Mouse (Mus musculus): ENCODE results near the gene Ptpn3. TPM values are rescaled to one million over a fixed set of nuclear protein-coding genes. Genes with fewer than 3 reads are reported as not detected.

The Ptpn3 gene
- polyA plus RNA-seq, 1 experiment from 2014 or later: 2.5 TPM

GRCm38 (mm10) chr4:57269344-57269743, 32.3 kb downstream of the Ptpn3 start:
- no peak for TF ChIP-seq EP300 (IDR thresholded peaks at IDR 0.05; ENCODE audit: low read depth)
- no peak for TF ChIP-seq CTCF (IDR thresholded peaks at IDR 0.05; ENCODE audit: low read depth)
- DNase-seq (no peak), ATAC-seq (no peak)
- 82% methylated on average over 10 of the region's 10 CpGs for WGBS (ENCODE audit: insufficient replicate concordance)
- Histone ChIP-seq H3K4me2 (ENCODE audit: low read depth, low read length) (no peak overlapping the region), H3K4me3 (ENCODE audit: low read depth, low read length) (no peak overlapping the region), H3K27me3 (ENCODE audit: insufficient read depth, low read length) (no peaks in the 10 kb centered on the region), H3K36me3 (replicated peaks; ENCODE audit: insufficient read depth, low read length) (peaks cover 5% of the 10 kb centered on the region), H3K4me1 (ENCODE audit: insufficient read depth) (no peaks in the 10 kb centered on the region), H3K27ac (ENCODE audit: low read depth) (no peak overlapping the region), H3K9me3 (ENCODE audit: low read length) (no peaks in the 10 kb centered on the region), H3K9ac (replicated peaks) (no peak overlapping the region)

DNA sequence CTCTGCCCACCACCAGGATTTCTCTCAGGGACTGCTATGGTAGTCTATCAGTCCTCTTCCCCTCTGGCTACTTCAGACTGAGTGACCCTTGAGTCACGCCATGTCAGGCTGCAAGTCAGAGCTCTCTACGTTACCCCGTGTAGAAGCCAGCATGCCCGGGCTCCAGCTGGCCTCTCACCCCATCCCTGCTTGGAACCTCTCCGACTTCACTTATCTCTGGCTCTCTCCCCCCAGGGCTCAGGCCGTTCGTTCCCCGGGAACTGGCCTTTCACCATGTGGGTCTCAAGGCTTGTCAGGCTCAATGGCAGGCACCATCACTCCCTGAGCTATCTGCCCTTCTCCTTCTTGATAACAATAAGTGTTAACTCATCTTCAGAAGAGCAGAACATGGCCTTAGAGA, 33.3 kb downstream of the Ptpn3 start:
- Histone ChIP-seq H3K27me3 (ENCODE audit: insufficient read depth, low read length) (no peaks in the 10 kb centered on the region), H3K9ac (replicated peaks) (no peak overlapping the region), H3K36me3 (replicated peaks; ENCODE audit: insufficient read depth, low read length) (peaks cover 5% of the 10 kb centered on the region), H3K9me3 (ENCODE audit: low read length) (no peaks in the 10 kb centered on the region), H3K27ac (ENCODE audit: low read depth) (no peak overlapping the region), H3K4me1 (ENCODE audit: insufficient read depth) (no peaks in the 10 kb centered on the region), H3K4me2 (ENCODE audit: low read depth, low read length) (no peak overlapping the region), H3K4me3 (ENCODE audit: low read depth, low read length) (no peak overlapping the region)
- TF ChIP-seq CTCF (IDR thresholded peaks at IDR 0.05; ENCODE audit: low read depth) (no peak), EP300 (IDR thresholded peaks at IDR 0.05; ENCODE audit: low read depth) (no peak)
- no peak for DNase-seq
- ATAC-seq: no peak
- WGBS (ENCODE audit: insufficient replicate concordance): 74% methylated on average over 8 of the region's 8 CpGs

- no peak for TF ChIP-seq CTCF (IDR thresholded peaks at IDR 0.05; ENCODE audit: low read depth)
- TF ChIP-seq EP300 (IDR thresholded peaks at IDR 0.05; ENCODE audit: low read depth): no peak
- Histone ChIP-seq H3K9me3 (ENCODE audit: low read length) (no peaks in the 10 kb centered on the region), H3K4me1 (ENCODE audit: insufficient read depth) (no peaks in the 10 kb centered on the region), H3K4me2 (ENCODE audit: low read depth, low read length) (no peak overlapping the region), H3K4me3 (ENCODE audit: low read depth, low read length) (no peak overlapping the region), H3K9ac (replicated peaks) (no peak overlapping the region), H3K36me3 (replicated peaks; ENCODE audit: insufficient read depth, low read length) (peaks cover 5% of the 10 kb centered on the region), H3K27me3 (ENCODE audit: insufficient read depth, low read length) (no peaks in the 10 kb centered on the region), H3K27ac (ENCODE audit: low read depth) (no peak overlapping the region)
- DNase-seq: no peak
- no peak for ATAC-seq
- 76% methylated on average over 9 of the region's 9 CpGs for WGBS (ENCODE audit: insufficient replicate concordance)
These were observed 35.2 kb downstream of the Ptpn3 start for GRCm38 (mm10) chr4:57266389-57266788.

DNA sequence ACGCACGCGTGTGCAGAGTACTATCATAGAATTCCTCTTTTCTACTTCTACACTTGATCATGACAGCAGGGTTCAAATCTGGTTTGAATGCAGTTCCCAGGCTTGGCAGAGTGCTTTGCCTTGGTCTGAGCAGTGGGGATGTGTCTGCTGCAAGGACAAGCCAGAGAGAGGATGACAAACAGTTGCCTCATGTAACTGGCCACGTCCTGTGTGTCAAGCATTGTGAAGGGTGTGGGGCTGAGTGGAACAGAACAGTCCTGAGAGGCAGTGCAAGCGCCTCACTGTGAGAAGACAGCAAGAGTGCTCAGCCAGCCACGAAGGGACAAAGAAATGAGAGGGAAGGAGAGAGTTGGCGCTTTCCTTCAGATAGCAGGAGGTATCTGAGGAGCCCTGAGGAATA, 37.9 kb downstream of the Ptpn3 start:
- no peaks in the 10 kb centered on the region for H3K4me1 ChIP-seq (ENCODE audit: insufficient read depth)
- ATAC-seq: no peak
- no peak overlapping the region for H3K4me3 ChIP-seq (ENCODE audit: low read depth, low read length)
- H3K27me3 ChIP-seq (ENCODE audit: insufficient read depth, low read length): no peaks in the 10 kb centered on the region
- no peak for TF ChIP-seq CTCF (IDR thresholded peaks at IDR 0.05; ENCODE audit: low read depth)
- no peak for TF ChIP-seq EP300 (IDR thresholded peaks at IDR 0.05; ENCODE audit: low read depth)
- DNase-seq: no peak
- 75% methylated on average over 7 of the region's 7 CpGs for WGBS (ENCODE audit: insufficient replicate concordance)
- no peak overlapping the region for H3K9ac ChIP-seq (replicated peaks)
- H3K27ac ChIP-seq (ENCODE audit: low read depth): no peak overlapping the region
- H3K36me3 ChIP-seq (replicated peaks; ENCODE audit: insufficient read depth, low read length): peaks cover 2% of the 10 kb centered on the region
- no peaks in the 10 kb centered on the region for H3K9me3 ChIP-seq (ENCODE audit: low read length)
- H3K4me2 ChIP-seq (ENCODE audit: low read depth, low read length): no peak overlapping the region

- Histone ChIP-seq H3K27me3 (ENCODE audit: insufficient read depth, low read length) (no peaks in the 10 kb centered on the region), H3K9me3 (ENCODE audit: low read length) (no peaks in the 10 kb centered on the region), H3K4me3 (ENCODE audit: low read depth, low read length) (no peak overlapping the region), H3K9ac (replicated peaks) (no peak overlapping the region), H3K36me3 (replicated peaks; ENCODE audit: insufficient read depth, low read length) (no peaks in the 10 kb centered on the region; the same call in 1 of the 2 replicates), H3K4me2 (ENCODE audit: low read depth, low read length) (no peak overlapping the region), H3K4me1 (ENCODE audit: insufficient read depth) (no peaks in the 10 kb centered on the region), H3K27ac (ENCODE audit: low read depth) (no peak overlapping the region)
- DNase-seq: no peak
- ATAC-seq: no peak
- 66% methylated on average over 8 of the region's 8 CpGs for WGBS (ENCODE audit: insufficient replicate concordance)
- TF ChIP-seq CTCF (IDR thresholded peaks at IDR 0.05; ENCODE audit: low read depth): peak; percentile 64
- TF ChIP-seq EP300 (IDR thresholded peaks at IDR 0.05; ENCODE audit: low read depth): no peak
These were observed 38.5 kb downstream of the Ptpn3 start for GRCm38 (mm10) chr4:57263061-57263685.

DNA sequence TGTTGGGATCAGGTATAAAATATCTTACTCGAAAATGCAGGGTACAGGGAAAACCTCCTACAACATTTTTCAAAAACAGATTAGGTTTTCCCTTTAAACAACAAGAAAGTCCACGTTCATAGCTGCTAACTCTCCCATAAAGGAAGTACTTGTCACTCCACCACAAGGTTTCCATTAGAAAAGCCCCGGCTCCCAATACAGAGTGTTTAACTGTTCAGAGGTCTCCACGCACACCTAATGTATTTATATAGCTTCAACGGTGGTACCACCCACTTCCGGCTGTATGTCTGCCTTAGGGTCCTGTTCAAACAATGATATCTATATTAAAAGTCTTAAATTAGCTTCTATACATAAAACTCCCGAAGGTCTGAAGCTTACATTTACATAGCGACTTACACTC, 39.2 kb downstream of the Ptpn3 start:
- Histone ChIP-seq H3K27ac (ENCODE audit: low read depth) (no peak overlapping the region), H3K9ac (replicated peaks) (no peak overlapping the region), H3K27me3 (ENCODE audit: insufficient read depth, low read length) (no peaks in the 10 kb centered on the region), H3K9me3 (ENCODE audit: low read length) (no peaks in the 10 kb centered on the region), H3K4me2 (ENCODE audit: low read depth, low read length) (no peak overlapping the region), H3K4me1 (ENCODE audit: insufficient read depth) (no peaks in the 10 kb centered on the region), H3K4me3 (ENCODE audit: low read depth, low read length) (no peak overlapping the region), H3K36me3 (replicated peaks; ENCODE audit: insufficient read depth, low read length) (no peaks in the 10 kb centered on the region; the same call in 1 of the 2 replicates)
- DNase-seq (no peak), ATAC-seq (no peak)
- TF ChIP-seq EP300 (IDR thresholded peaks at IDR 0.05; ENCODE audit: low read depth) (no peak), CTCF (IDR thresholded peaks at IDR 0.05; ENCODE audit: low read depth) (no peak)
- WGBS (ENCODE audit: insufficient replicate concordance): 70% methylated on average over 8 of the region's 8 CpGs
